Mouse (Mus musculus) left cerebral cortex, postnatal 4 days (tissue): ENCODE measurements around the gene Apba3. TPM values are rescaled to one million over a fixed set of nuclear protein-coding genes. Genes with fewer than 3 reads are reported as not detected.

ENCODE experiments used
- DNase-seq: peaks from one replicate; pipeline ENCODE4 v3.0.0-alpha.2; 2022
- intact Hi-C: fragments of 180-260 bp; cut with DNase I; formaldehyde crosslinking; loops from one replicate; pipeline ENCODE4 v1.15.1; 2025
- total RNA-seq, 2 experiments: library from RNA; stranded (reverse); gene quantifications; 2 replicates each; pipeline ENCODE4 v1.2.3; 2021

Gene Apba3
- total RNA-seq, 2 experiments from 2014 or later, result 22.6 to 28.2 TPM

- intact Hi-C loops, result no loop called here
- DNase-seq, result peak; percentile 65
These were observed 38.0 kb downstream of the Apba3 start for GRCm38 (mm10) chr10:81304597-81305238.

GRCm38 (mm10) chr10:81305663-81306062 lies 38.9 kb downstream of the Apba3 start:
- DNase-seq, result no peak
- intact Hi-C loops, result no loop called here

- intact Hi-C loops, result no loop called here
- DNase-seq, result no peak
These were observed 39.5 kb downstream of the Apba3 start for GRCm38 (mm10) chr10:81306173-81306668.

GRCm38 (mm10) chr10:81306837-81307682 lies 40.3 kb downstream of the Apba3 start:
- no peak for DNase-seq
- intact Hi-C loops, result no loop called here

GRCm38 (mm10) chr10:81309571-81309970 lies 42.8 kb downstream of the Apba3 start:
- no peak for DNase-seq
- intact Hi-C loops, result no loop called here

GRCm38 (mm10) chr10:81313581-81313980 lies 46.8 kb downstream of the Apba3 start:
- intact Hi-C loops, result no loop called here

GRCm38 (mm10) chr10:81314201-81314600 lies 47.4 kb downstream of the Apba3 start:
- intact Hi-C loops, result no loop called here
- no peak for DNase-seq

More at GRCm38 (mm10) chr10:81313581-81313980, 46.8 kb downstream of the Apba3 start:
- no peak for DNase-seq

GRCm38 (mm10) chr10:81315587-81315986 lies 48.8 kb downstream of the Apba3 start:
- intact Hi-C loops, result no loop called here
- DNase-seq, result no peak

GRCm38 (mm10) chr10:81316338-81317060 lies 49.7 kb downstream of the Apba3 start:
- no peak for DNase-seq
- intact Hi-C loops, result no loop called here

GRCm38 (mm10) chr10:81317273-81317672 lies 50.5 kb downstream of the Apba3 start:
- no peak for DNase-seq
- intact Hi-C loops, result no loop called here

GRCm38 (mm10) chr10:81318589-81319329 lies 52.0 kb downstream of the Apba3 start:
- intact Hi-C loops, result loop anchor here (2.0 kb wide), 1 partner anchor 26 kb away; the partner anchor contains the start of gene Pip5k1c
- peak; percentile 45 for DNase-seq

- intact Hi-C loops, result loop anchor here (2.0 kb wide), 1 partner anchor 27 kb away; the partner anchor contains the start of gene Pip5k1c
These were observed 52.6 kb downstream of the Apba3 start for GRCm38 (mm10) chr10:81319330-81319699.

GRCm38 (mm10) chr10:81319741-81320549 lies 53.2 kb downstream of the Apba3 start:
- intact Hi-C loops, result loop anchor here (2.0 kb wide), 1 partner anchor 27 kb away; the partner anchor contains the start of gene Pip5k1c
- peak; percentile 48 for DNase-seq

More at GRCm38 (mm10) chr10:81319330-81319699, 52.6 kb downstream of the Apba3 start:
- DNase-seq, result peak; percentile 53

GRCm38 (mm10) chr10:81320550-81321347 lies 54.0 kb downstream of the Apba3 start, which contains the start of gene Cactin:
Gene Cactin (plus strand): TSS chr10:81321103.
- DNase-seq, result peak; percentile 100
- intact Hi-C loops, result no loop called here

GRCm38 (mm10) chr10:81321436-81321835 lies 54.7 kb downstream of the Apba3 start:
- intact Hi-C loops, result no loop called here
- no peak for DNase-seq

- no peak for DNase-seq
- intact Hi-C loops, result no loop called here
These were observed 55.7 kb downstream of the Apba3 start for GRCm38 (mm10) chr10:81322444-81322843.
